In genomic region chr8:72267106-72267505, GRCm38 (mm10) we compare ENCODE assay signal across 30 mouse cellular contexts. TPM values are rescaled to one million over a fixed set of nuclear protein-coding genes. Genes with fewer than 3 reads are reported as not detected.
"Had no signal": no experiment of that assay in that cellular context is flagged by ENCODE, and none has a peak within 500 bp of the region (broad histone marks: within the 10 kb centered on the region; RNA-seq: fewer than 3 reads in every experiment).

No protein-coding gene starts in this region.

- H3K36me3 ChIP-seq: limb, embryonic 10.5 days; limb, embryonic 13.5 days; liver, embryonic 13.5 days; midbrain, embryonic 12.5 days; midbrain, embryonic 15.5 days; neural tube, embryonic 12.5 days; neural tube, embryonic 15.5 days had no signal

- ATAC-seq: intestine, postnatal 0 days; midbrain, embryonic 15.5 days had no signal

- H3K4me2 ChIP-seq: limb, embryonic 13.5 days; liver, embryonic 13.5 days; midbrain, embryonic 12.5 days; midbrain, embryonic 15.5 days; neural tube, embryonic 12.5 days; neural tube, embryonic 15.5 days had no signal

- H3K27ac ChIP-seq: limb, embryonic 10.5 days; limb, embryonic 13.5 days; liver, embryonic 13.5 days; midbrain, embryonic 12.5 days; midbrain, embryonic 15.5 days; neural tube, embryonic 12.5 days; neural tube, embryonic 15.5 days; stomach, postnatal 0 days had no signal

- DNase-seq: kidney, adult 2 months; kidney, postnatal 10 days; kidney, postnatal 36 days; liver; liver, embryonic 13.5 days; lung, adult 2 months; lung, postnatal 14 days; lung, postnatal 4 days; retina, postnatal 1 day; right cerebral cortex, postnatal 25 days; thymus, adult 2 months; thymus, postnatal 14 days; thymus, postnatal 4 days had no signal

- H3K9me3 ChIP-seq: limb, embryonic 10.5 days; limb, embryonic 13.5 days; liver, embryonic 13.5 days; midbrain, embryonic 12.5 days; midbrain, embryonic 15.5 days; neural tube, embryonic 12.5 days; neural tube, embryonic 15.5 days had no signal

- H3K4me3 ChIP-seq: limb, embryonic 10.5 days; limb, embryonic 13.5 days; liver, embryonic 13.5 days; midbrain, embryonic 12.5 days; midbrain, embryonic 15.5 days; neural tube, embryonic 12.5 days; neural tube, embryonic 15.5 days had no signal

- H3K9ac ChIP-seq: limb, embryonic 13.5 days; liver, embryonic 13.5 days; midbrain, embryonic 12.5 days; midbrain, embryonic 15.5 days; neural tube, embryonic 12.5 days; neural tube, embryonic 15.5 days had no signal

- H3K4me1 ChIP-seq: limb, embryonic 10.5 days; limb, embryonic 13.5 days; midbrain, embryonic 12.5 days; midbrain, embryonic 15.5 days; neural tube, embryonic 12.5 days; neural tube, embryonic 15.5 days had no signal

- H3K27me3 ChIP-seq: limb, embryonic 13.5 days; liver, embryonic 13.5 days; midbrain, embryonic 12.5 days; midbrain, embryonic 15.5 days; neural tube, embryonic 12.5 days; neural tube, embryonic 15.5 days had no signal

RNA-seq across cellular contexts. Expression of gene Gm11034, which starts 53.7 kb away (rescaled TPM):
- total RNA-seq: layer of hippocampus, adult 8-10 months; layer of hippocampus, postnatal 14 days; left cerebral cortex, adult 18-20 months; left cerebral cortex, postnatal 25 days; megakaryocyte, adult 5-6 weeks had no signal
- polyA plus RNA-seq: intestine, postnatal 0 days; kidney, adult 2 months; kidney, embryonic 14.5 days; limb, embryonic 10.5 days; limb, embryonic 13.5 days; liver, embryonic 13.5 days; liver, embryonic 16.5 days; lung, adult 2 months; lung, embryonic 16.5 days; midbrain, embryonic 12.5 days; midbrain, embryonic 15.5 days; neural tube, embryonic 12.5 days; neural tube, embryonic 15.5 days; stomach, embryonic 14.5 days; stomach, postnatal 0 days; thymus, adult 2 months had no signal
